Mouse (Mus musculus) urinary bladder, postnatal 0 days (tissue): ENCODE measurements around the gene Fxyd5. TPM values are rescaled to one million over a fixed set of nuclear protein-coding genes. Genes with fewer than 3 reads are reported as not detected.

ENCODE experiments used
- microRNA-seq: library from miRNA; unstranded; fragments of <30 nt; microRNA quantifications from one replicate; pipeline ENCODE4, GENCODE M21; 2016
- polyA plus RNA-seq: library from polyadenylated mRNA; unstranded; fragments of >200 nt; fragmentation: Nextera tagmentation; extraction: Ambion mirVana; gene quantifications from 2 replicates; pipeline ENCODE4 v1.2.1, GENCODE M21; 2015

The Fxyd5 gene
- polyA plus RNA-seq = 78.3 and 150 TPM in 2 replicates

GRCm38 (mm10) chr7:31042431-31042910 is at the start of gene Fxyd5:
TSS of gene Fxyd5 (minus strand) at chr7:31042481.

DNA sequence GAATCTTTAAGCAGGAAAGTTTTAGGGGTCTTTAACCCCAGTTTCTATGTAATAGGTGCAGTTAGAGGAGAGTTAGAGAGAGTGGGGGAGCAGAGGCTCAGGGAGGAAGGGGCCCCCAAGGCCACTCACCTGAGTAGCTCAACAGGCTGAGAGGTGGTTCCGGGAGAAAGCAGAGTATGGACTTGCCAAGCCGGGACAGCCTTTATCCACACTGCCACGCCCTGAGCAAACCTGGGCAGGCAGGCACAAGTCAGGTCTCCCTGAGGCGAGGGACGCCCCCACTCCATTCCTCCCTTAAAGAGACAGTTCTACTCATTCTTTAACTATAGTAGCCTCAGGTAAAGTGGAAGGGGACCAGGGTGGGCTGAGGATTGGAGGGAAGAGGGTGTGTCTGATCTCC is 34.2 kb upstream of the Fxyd5 start, which contains the start of gene Fxyd3:
Gene Fxyd3, minus strand, starts transcription at position 213 of the 400 bp plus-strand sequence.

GRCm38 (mm10) chr7:31059108-31059507 is 16.8 kb upstream of the Fxyd5 start, which contains the start of gene Lgi4:
TSS of gene Lgi4 (plus strand) at chr7:31059342.

DNA sequence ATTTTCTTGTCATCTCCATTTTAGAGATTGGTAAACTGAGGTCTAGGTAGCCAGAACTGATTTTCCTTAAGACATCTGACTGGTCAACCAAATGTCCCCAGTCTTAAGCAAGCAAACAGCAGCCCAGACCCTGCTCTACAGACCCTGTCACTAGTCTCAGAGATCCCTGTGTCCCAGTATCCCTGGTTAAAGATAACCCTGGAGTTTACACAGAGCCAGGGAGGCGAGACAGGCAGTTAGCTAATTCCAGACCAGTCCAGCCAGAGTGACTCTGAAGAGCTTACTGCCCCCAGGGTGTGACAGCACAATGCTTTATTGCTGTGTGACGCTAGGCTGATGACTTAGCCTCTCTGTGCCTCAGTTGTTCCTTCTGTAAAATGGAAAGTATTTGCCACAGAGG is 14.8 kb upstream of the Fxyd5 start, which contains the start of gene Fxyd1:
Gene Fxyd1, minus strand, starts transcription at position 129 of the 400 bp plus-strand sequence.

GRCm38 (mm10) chr7:31051321-31052021 is 9.2 kb upstream of the Fxyd5 start, which contains the start of gene Fxyd7:
TSS of gene Fxyd7 (minus strand) at chr7:31051467.

Small RNA genes within 50 kb of the gene (microRNA-seq; reads per million reads assigned to microRNA genes)
- not detected for gene Mir7050

Other genes starting within 250 kb of the Fxyd5 start
- gene Ffar2, start 218.7 kb downstream of the Fxyd5 start, polyA plus RNA-seq = not detected in 2 replicates
- not detected in 2 replicates for gene Ffar3, start 186.3 kb downstream of the Fxyd5 start, polyA plus RNA-seq
- gene Ffar1, start 180.9 kb downstream of the Fxyd5 start, polyA plus RNA-seq = not detected in 2 replicates
- gene Cd22, start 162.1 kb downstream of the Fxyd5 start, polyA plus RNA-seq = 0.11 TPM in 1 of 2 replicates, not detected in the other
- gene Mag, start 127.6 kb downstream of the Fxyd5 start, polyA plus RNA-seq = 0.31 and 0.47 TPM in 2 replicates
- gene Hamp2, start 117.8 kb downstream of the Fxyd5 start, polyA plus RNA-seq = not detected in 2 replicates
- gene Hamp, start 98.4 kb downstream of the Fxyd5 start, polyA plus RNA-seq = not detected in 2 replicates
- 10.2 and 11.0 TPM in 2 replicates for gene Usf2, start 85.7 kb downstream of the Fxyd5 start, polyA plus RNA-seq
- 43.7 and 44.9 TPM in 2 replicates for gene Lsr, start 69.0 kb downstream of the Fxyd5 start, polyA plus RNA-seq
- 4.2 and 4.5 TPM in 2 replicates for gene Fam187b, start 68.7 kb downstream of the Fxyd5 start, polyA plus RNA-seq
- gene Fxyd7, start 9.0 kb upstream of the Fxyd5 start, polyA plus RNA-seq = 2.0 and 2.2 TPM in 2 replicates
- gene Fxyd1, start 14.7 kb upstream of the Fxyd5 start, polyA plus RNA-seq = 610 and 619 TPM in 2 replicates
- 0.72 and 1.1 TPM in 2 replicates for gene Lgi4, start 16.9 kb upstream of the Fxyd5 start, polyA plus RNA-seq
- 300 and 316 TPM in 2 replicates for gene Fxyd3, start 34.2 kb upstream of the Fxyd5 start, polyA plus RNA-seq
- gene Hpn, start 72.8 kb upstream of the Fxyd5 start, polyA plus RNA-seq = 0.76 and 1.3 TPM in 2 replicates
- 9.4 and 10.4 TPM in 2 replicates for gene Scn1b, start 84.5 kb upstream of the Fxyd5 start, polyA plus RNA-seq
- gene Gramd1a, start 113.4 kb upstream of the Fxyd5 start, polyA plus RNA-seq = 30.1 and 32.6 TPM in 2 replicates
- not detected in 2 replicates for gene Scgb2b2, start 248.0 kb upstream of the Fxyd5 start, polyA plus RNA-seq
- not detected in 2 replicates for gene Scgb1b2, start 249.3 kb upstream of the Fxyd5 start, polyA plus RNA-seq